Mouse (Mus musculus): ENCODE measurements around the gene Fam155a.

- TF ChIP-seq TAL1 (IDR thresholded peaks at IDR 0.05; ENCODE audit: low read length) (no peak), GATA1 (IDR thresholded peaks at IDR 0.05; ENCODE audit: low read length) (no peak)
These were observed 901 bp upstream of the Fam155a start for GRCm38 (mm10) chr8:9771606-9772518.
